Mouse (Mus musculus): ENCODE data around the gene Gm5136. TPM values are rescaled to one million over a fixed set of nuclear protein-coding genes. Genes with fewer than 3 reads are reported as not detected.

Gene Gm5136
- polyA plus RNA-seq (2015; fragmentation: Nextera tagmentation; extraction: Ambion mirVana), result not detected in 2 replicates

GRCm38 (mm10) chr10:108699946-108700345 lies at the start of gene Gm5136:
Gene Gm5136 (minus strand): TSS chr10:108700160.
- H3K4me1 ChIP-seq, result no peaks in the 10 kb centered on the region
- no peak within 1 kb of the TSS for H3K9ac ChIP-seq
- H3K36me3 ChIP-seq, result no peaks in the 10 kb centered on the region
- H3K4me3 ChIP-seq, result no peak within 1 kb of the TSS
- 94% methylated on average over 9 of the region's 9 CpGs for WGBS
- H3K4me2 ChIP-seq, result no peak within 1 kb of the TSS
- H3K27ac ChIP-seq, result no peak within 1 kb of the TSS
- no peak for ATAC-seq (ENCODE audit: insufficient number of reproducible peaks, low FRiP score, low TSS enrichment, low read depth)
- no peaks in the 10 kb centered on the region for H3K27me3 ChIP-seq
- no peaks in the 10 kb centered on the region for H3K9me3 ChIP-seq

DNA sequence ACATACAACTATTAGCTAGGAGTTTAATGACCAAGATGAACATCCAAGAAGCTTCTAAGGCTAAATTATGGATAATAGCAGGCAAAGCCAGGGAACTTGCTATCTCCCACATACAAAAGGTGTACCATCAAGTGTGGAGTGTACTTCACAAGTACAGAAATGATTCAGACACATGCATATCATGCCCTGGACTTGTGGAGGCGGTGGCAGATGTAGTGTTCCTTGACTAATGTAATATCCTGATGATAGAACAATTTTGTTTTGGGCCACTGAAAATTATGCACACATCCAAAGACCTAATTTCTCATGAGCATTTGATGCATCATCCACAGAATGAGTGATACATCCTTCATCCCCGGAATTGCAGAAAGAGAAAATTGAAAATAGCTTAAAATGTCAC lies 43.8 kb upstream of the Gm5136 start:
- Histone ChIP-seq H3K9ac (no peak overlapping the region), H3K27me3 (no peaks in the 10 kb centered on the region), H3K27ac (no peak overlapping the region), H3K4me1 (no peaks in the 10 kb centered on the region), H3K4me2 (no peak overlapping the region), H3K9me3 (no peaks in the 10 kb centered on the region), H3K36me3 (no peaks in the 10 kb centered on the region), H3K4me3 (no peak overlapping the region)
- ATAC-seq (ENCODE audit: insufficient number of reproducible peaks, low FRiP score, low TSS enrichment, low read depth), result no peak
- 81% methylated on average over 2 of the region's 2 CpGs for WGBS

GRCm38 (mm10) chr10:108733982-108734381 lies 34.0 kb upstream of the Gm5136 start:
- H3K4me3 ChIP-seq, result no peak overlapping the region
- 51% methylated on average over 2 of the region's 2 CpGs for WGBS
- H3K27ac ChIP-seq, result no peak overlapping the region
- no peak for ATAC-seq (ENCODE audit: insufficient number of reproducible peaks, low FRiP score, low TSS enrichment, low read depth)
- H3K36me3 ChIP-seq, result no peaks in the 10 kb centered on the region
- H3K9me3 ChIP-seq, result peaks cover 4% of the 10 kb centered on the region; the same call in 1 of the 2 replicates
- no peaks in the 10 kb centered on the region for H3K27me3 ChIP-seq
- H3K4me1 ChIP-seq, result no peaks in the 10 kb centered on the region
- no peak overlapping the region for H3K9ac ChIP-seq
- no peak overlapping the region for H3K4me2 ChIP-seq

DNA sequence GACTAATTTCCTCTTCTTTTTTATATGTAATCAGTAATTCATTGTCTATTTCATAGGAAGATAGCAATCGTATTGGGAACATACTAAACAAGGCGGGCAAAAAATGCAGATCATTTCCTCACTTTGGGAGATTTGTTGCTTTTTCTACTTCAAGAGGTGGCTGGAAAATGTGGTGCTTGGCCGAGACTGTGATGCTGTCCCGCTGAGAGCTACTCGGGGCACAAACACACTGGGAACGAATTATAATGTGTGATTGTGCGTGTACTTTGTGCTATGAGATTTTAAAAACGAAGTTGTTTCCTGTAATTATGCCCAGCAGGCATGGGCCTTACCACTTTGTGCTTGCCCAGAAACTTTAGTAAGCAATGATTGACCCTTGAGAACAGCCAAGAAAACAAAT lies 29.0 kb upstream of the Gm5136 start:
- 59% methylated on average over 8 of the region's 8 CpGs for WGBS
- no peak for ATAC-seq (ENCODE audit: insufficient number of reproducible peaks, low FRiP score, low TSS enrichment, low read depth)
- no peaks in the 10 kb centered on the region for H3K4me1 ChIP-seq
- no peak overlapping the region for H3K4me2 ChIP-seq
- no peak overlapping the region for H3K27ac ChIP-seq
- no peak overlapping the region for H3K4me3 ChIP-seq
- no peak overlapping the region for H3K9ac ChIP-seq
- peaks cover 4% of the 10 kb centered on the region; the same call in 1 of the 2 replicates for H3K9me3 ChIP-seq
- no peaks in the 10 kb centered on the region for H3K36me3 ChIP-seq
- H3K27me3 ChIP-seq, result no peaks in the 10 kb centered on the region

GRCm38 (mm10) chr10:108726391-108726790 lies 26.4 kb upstream of the Gm5136 start:
- whole genome bisulfite sequencing, result 79% methylated on average over 4 of the region's 4 CpGs
- Histone ChIP-seq H3K4me3 (no peak overlapping the region), H3K36me3 (no peaks in the 10 kb centered on the region), H3K27ac (no peak overlapping the region), H3K27me3 (no peaks in the 10 kb centered on the region), H3K9ac (no peak overlapping the region), H3K4me1 (no peaks in the 10 kb centered on the region), H3K4me2 (no peak overlapping the region), H3K9me3 (no peaks in the 10 kb centered on the region)
- ATAC-seq (ENCODE audit: insufficient number of reproducible peaks, low FRiP score, low TSS enrichment, low read depth), result no peak

- H3K4me1 ChIP-seq, result no peaks in the 10 kb centered on the region
- H3K27ac ChIP-seq, result no peak overlapping the region
- H3K9ac ChIP-seq, result no peak overlapping the region
- no peaks in the 10 kb centered on the region for H3K9me3 ChIP-seq
- 76% methylated on average over 3 of the region's 3 CpGs for WGBS
- H3K36me3 ChIP-seq, result no peaks in the 10 kb centered on the region
- no peak for ATAC-seq (ENCODE audit: insufficient number of reproducible peaks, low FRiP score, low TSS enrichment, low read depth)
- no peak overlapping the region for H3K4me3 ChIP-seq
- H3K4me2 ChIP-seq, result no peak overlapping the region
- H3K27me3 ChIP-seq, result no peaks in the 10 kb centered on the region
Observed at GRCm38 (mm10) chr10:108724878-108725277, 24.9 kb upstream of the Gm5136 start.

DNA sequence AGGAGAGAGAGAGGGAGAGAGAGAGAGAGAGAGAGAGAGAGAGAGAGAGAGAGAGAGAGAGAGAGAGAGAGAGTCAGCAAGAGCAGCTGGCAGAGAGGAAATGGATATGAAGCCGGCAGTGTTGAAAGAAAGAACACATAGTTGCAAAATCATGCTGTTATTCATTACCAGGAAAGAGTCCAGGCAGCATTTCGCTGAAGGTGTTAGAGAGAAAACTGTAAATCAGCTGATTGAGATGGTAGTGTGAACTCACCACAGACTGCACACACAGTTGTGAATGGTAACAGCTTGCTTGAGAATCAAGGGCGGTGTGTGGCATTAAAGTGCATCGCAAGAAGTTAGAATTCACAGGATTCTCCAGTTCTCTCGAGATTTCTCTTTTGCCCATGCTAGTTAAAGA lies 10.6 kb upstream of the Gm5136 start:
- no peak overlapping the region for H3K4me3 ChIP-seq
- no peak overlapping the region for H3K27ac ChIP-seq
- H3K9me3 ChIP-seq, result no peaks in the 10 kb centered on the region
- no peak overlapping the region for H3K4me2 ChIP-seq
- no peak for ATAC-seq (ENCODE audit: insufficient number of reproducible peaks, low FRiP score, low TSS enrichment, low read depth)
- H3K36me3 ChIP-seq, result no peaks in the 10 kb centered on the region
- H3K4me1 ChIP-seq, result no peaks in the 10 kb centered on the region
- H3K27me3 ChIP-seq, result no peaks in the 10 kb centered on the region
- H3K9ac ChIP-seq, result no peak overlapping the region
- WGBS, result 56% methylated on average over 5 of the region's 5 CpGs

- Histone ChIP-seq H3K9ac (no peak overlapping the region), H3K27ac (no peak overlapping the region), H3K4me2 (no peak overlapping the region), H3K4me3 (no peak overlapping the region), H3K4me1 (no peaks in the 10 kb centered on the region), H3K27me3 (no peaks in the 10 kb centered on the region), H3K36me3 (no peaks in the 10 kb centered on the region), H3K9me3 (no peaks in the 10 kb centered on the region)
- ATAC-seq (ENCODE audit: insufficient number of reproducible peaks, low FRiP score, low TSS enrichment, low read depth), result no peak
- WGBS, result 94% methylated on average over 3 of the region's 3 CpGs
Observed at GRCm38 (mm10) chr10:108705658-108706057, 5.7 kb upstream of the Gm5136 start.

DNA sequence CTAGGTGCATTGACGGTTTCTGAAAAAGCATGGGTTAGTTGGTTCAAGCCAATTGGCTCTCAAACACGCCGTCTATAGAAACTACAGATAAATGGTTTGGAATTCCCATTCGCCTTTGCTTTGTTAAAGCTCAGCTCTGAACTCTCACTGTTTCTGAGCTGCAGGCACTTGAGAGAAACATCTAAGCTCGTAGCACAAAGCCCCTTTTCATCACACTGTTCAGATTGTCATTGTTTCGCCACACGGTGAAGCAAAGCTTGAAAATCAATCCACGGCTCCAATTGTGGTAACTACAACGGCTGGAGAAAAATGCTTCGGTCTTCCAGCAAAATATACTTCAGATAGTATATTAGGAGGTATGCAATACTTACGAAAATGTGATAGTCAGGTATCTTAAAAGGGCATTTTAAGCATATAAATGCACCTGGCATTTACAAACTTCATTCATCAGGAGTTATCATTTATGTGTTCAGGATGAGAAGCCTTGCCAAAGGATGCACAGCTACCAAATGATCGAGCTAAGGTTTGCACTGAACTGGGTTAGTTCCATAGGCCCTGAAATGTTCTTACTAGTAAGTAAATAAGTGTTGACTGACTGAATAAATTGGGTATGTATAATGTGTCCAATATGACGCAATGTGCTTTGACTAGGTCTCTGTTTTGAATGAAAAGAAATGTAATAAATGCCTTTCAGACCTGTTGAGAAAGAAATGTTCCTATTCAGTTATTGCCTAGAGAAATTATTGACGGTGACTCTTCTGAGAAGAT lies 1.6 kb upstream of the Gm5136 start:
- no peaks in the 10 kb centered on the region for H3K36me3 ChIP-seq
- H3K9me3 ChIP-seq, result no peaks in the 10 kb centered on the region
- WGBS, result 87% methylated on average over 14 of the region's 14 CpGs
- no peak overlapping the region for H3K4me2 ChIP-seq
- H3K9ac ChIP-seq, result no peak overlapping the region
- no peak for ATAC-seq (ENCODE audit: insufficient number of reproducible peaks, low FRiP score, low TSS enrichment, low read depth)
- no peaks in the 10 kb centered on the region for H3K27me3 ChIP-seq
- no peak overlapping the region for H3K27ac ChIP-seq
- no peaks in the 10 kb centered on the region for H3K4me1 ChIP-seq
- H3K4me3 ChIP-seq, result no peak overlapping the region

GRCm38 (mm10) chr10:108697062-108697461 lies 2.9 kb downstream of the Gm5136 start:
- no peak for ATAC-seq (ENCODE audit: insufficient number of reproducible peaks, low FRiP score, low TSS enrichment, low read depth)
- no peaks in the 10 kb centered on the region for H3K9me3 ChIP-seq
- H3K4me3 ChIP-seq, result no peak overlapping the region
- no peak overlapping the region for H3K4me2 ChIP-seq
- no peak overlapping the region for H3K9ac ChIP-seq
- H3K36me3 ChIP-seq, result no peaks in the 10 kb centered on the region
- WGBS, result 55% methylated on average over 5 of the region's 5 CpGs
- no peaks in the 10 kb centered on the region for H3K27me3 ChIP-seq
- H3K27ac ChIP-seq, result no peak overlapping the region
- H3K4me1 ChIP-seq, result no peaks in the 10 kb centered on the region

DNA sequence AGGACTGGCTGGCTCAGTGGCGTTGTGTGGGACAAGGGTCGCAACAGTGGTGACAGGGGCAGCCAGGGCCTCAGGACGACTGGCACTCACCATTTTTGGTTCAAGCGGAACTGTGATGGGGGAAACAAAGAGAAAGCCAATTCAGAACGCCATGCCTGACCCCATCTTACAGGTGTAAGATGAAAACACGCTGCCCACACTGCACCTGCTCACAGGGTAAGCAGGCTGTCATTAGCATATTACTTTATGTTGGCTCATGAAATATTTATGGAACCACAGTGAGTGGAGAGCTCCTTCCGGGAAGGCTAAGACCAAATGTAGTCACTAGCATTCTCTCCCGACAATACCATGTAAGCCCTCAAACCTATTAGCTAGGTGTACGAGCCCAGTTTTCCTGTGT lies 9.0 kb downstream of the Gm5136 start:
- no peak for ATAC-seq (ENCODE audit: insufficient number of reproducible peaks, low FRiP score, low TSS enrichment, low read depth)

DNA sequence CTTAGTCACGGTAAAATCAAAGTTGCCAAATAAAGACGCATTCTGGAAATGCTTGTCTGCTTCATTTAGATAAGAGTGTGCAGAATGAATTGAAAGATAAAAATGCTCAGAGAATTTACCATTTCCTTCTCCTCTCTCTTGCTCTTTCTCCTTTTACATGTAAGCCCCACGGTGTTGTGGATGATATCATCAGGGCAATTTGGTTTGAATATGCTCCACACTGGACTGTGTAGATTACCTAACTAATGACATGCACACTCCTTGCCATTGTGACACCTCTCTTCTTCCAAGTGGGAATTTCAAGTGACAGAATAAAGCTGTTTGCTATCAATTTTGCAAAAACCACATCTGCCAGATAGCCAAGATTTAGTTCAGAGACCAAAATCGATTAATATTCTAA lies 13.3 kb downstream of the Gm5136 start:
- Histone ChIP-seq H3K4me3 (no peak overlapping the region), H3K4me1 (no peaks in the 10 kb centered on the region), H3K4me2 (no peak overlapping the region), H3K27ac (no peak overlapping the region), H3K9ac (no peak overlapping the region), H3K36me3 (no peaks in the 10 kb centered on the region), H3K27me3 (no peaks in the 10 kb centered on the region), H3K9me3 (no peaks in the 10 kb centered on the region)
- no peak for ATAC-seq (ENCODE audit: insufficient number of reproducible peaks, low FRiP score, low TSS enrichment, low read depth)
- 83% methylated on average over 4 of the region's 4 CpGs for WGBS

More for the DNA sequence above, 9.0 kb downstream of the Gm5136 start:
- Histone ChIP-seq H3K27me3 (no peaks in the 10 kb centered on the region), H3K27ac (no peak overlapping the region), H3K4me2 (no peak overlapping the region), H3K9ac (no peak overlapping the region), H3K4me3 (no peak overlapping the region), H3K9me3 (no peaks in the 10 kb centered on the region), H3K36me3 (no peaks in the 10 kb centered on the region), H3K4me1 (no peaks in the 10 kb centered on the region)
- 62% methylated on average over 9 of the region's 9 CpGs for WGBS
